Mouse (Mus musculus): ENCODE results near the gene Pld3. TPM values are rescaled to one million over a fixed set of nuclear protein-coding genes. Genes with fewer than 3 reads are reported as not detected.

Pld3 gene
- polyA plus RNA-seq, 1 experiment from 2014 or later = 40.5 TPM

DNA sequence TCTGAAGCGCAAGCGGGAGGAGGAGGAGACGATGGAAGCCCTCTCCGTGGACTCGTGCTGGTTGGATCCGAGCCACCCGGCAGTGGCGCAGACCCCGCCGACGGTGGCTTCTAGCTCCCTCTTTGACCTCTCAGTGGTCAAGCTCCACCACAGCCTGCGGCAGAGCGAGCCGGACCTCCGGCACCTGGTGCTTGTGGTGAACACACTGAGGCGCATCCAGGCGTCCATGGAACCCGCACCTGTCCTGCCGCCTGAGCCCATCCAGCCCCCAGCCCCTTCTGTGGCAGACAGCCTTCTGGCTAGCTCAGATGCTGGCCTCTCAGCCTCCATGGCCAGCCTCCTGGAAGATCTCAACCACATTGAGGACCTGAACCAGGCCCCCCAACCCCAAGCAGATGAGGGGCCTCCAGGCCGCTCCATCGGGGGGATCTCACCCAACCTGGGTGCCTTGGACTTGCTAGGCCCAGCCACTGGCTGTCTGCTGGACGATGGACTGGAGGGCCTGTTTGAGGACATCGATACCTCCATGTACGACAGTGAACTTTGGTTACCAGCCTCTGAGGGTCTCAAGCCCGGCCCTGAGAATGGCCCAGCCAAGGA, 63.6 kb downstream of the Pld3 start:
- Histone ChIP-seq H3K27ac (replicated peaks) (peak overlapping the region; percentile 93), H3K4me1 (peaks cover 51% of the 10 kb centered on the region), H3K9me3 (no peaks in the 10 kb centered on the region), H3K36me3 (replicated peaks) (peaks cover 10% of the 10 kb centered on the region), H3K4me3 (peak overlapping the region; percentile 11; the same call in 1 of the 2 replicates), H3K27me3 (replicated peaks; ENCODE audit: low read depth, poor library complexity, severe bottlenecking) (peaks cover 7% of the 10 kb centered on the region)
- DNase-seq (ENCODE audit: low spot score) = no peak
- 92% methylated on average over 25 of the region's 25 CpGs for WGBS

GRCm38 (mm10) chr7:27487740-27488268, 65.2 kb downstream of the Pld3 start:
- Histone ChIP-seq H3K27me3 (replicated peaks; ENCODE audit: low read depth, poor library complexity, severe bottlenecking) (peaks cover 7% of the 10 kb centered on the region), H3K36me3 (replicated peaks) (peaks cover 10% of the 10 kb centered on the region), H3K9me3 (no peaks in the 10 kb centered on the region), H3K4me1 (peaks cover 51% of the 10 kb centered on the region), H3K27ac (replicated peaks) (peak overlapping the region; percentile 98), H3K4me3 (peak overlapping the region; percentile 85)
- 1% methylated on average over 13 of the region's 13 CpGs for WGBS
- peak; percentile 45 for DNase-seq (ENCODE audit: low spot score)

GRCm38 (mm10) chr7:27486770-27487697, 66.0 kb downstream of the Pld3 start, which contains the start of gene Sertad1:
Gene Sertad1, plus strand, starts transcription at chr7:27486910.
- peak; percentile 100 for DNase-seq (ENCODE audit: low spot score)
- WGBS = under 1% methylated on average over 80 of the region's 80 CpGs
- Histone ChIP-seq H3K27ac (replicated peaks) (peak within 1 kb of the TSS; percentile 98), H3K27me3 (replicated peaks; ENCODE audit: low read depth, poor library complexity, severe bottlenecking) (peaks cover 7% of the 10 kb centered on the region), H3K4me1 (peaks cover 57% of the 10 kb centered on the region), H3K36me3 (replicated peaks) (peaks cover 10% of the 10 kb centered on the region), H3K4me3 (peak within 1 kb of the TSS; percentile 85), H3K9me3 (no peaks in the 10 kb centered on the region)

- Histone ChIP-seq H3K36me3 (replicated peaks) (peaks cover 10% of the 10 kb centered on the region), H3K27me3 (replicated peaks; ENCODE audit: low read depth, poor library complexity, severe bottlenecking) (peaks cover 7% of the 10 kb centered on the region), H3K9me3 (no peaks in the 10 kb centered on the region), H3K27ac (replicated peaks) (peak overlapping the region; percentile 98), H3K4me1 (peaks cover 59% of the 10 kb centered on the region), H3K4me3 (peak overlapping the region; percentile 85)
- WGBS = 5% methylated on average over 13 of the region's 13 CpGs
- DNase-seq (ENCODE audit: low spot score) = no peak
Observed at GRCm38 (mm10) chr7:27486102-27486769, 66.8 kb downstream of the Pld3 start.

GRCm38 (mm10) chr7:27483860-27484259, 69.2 kb downstream of the Pld3 start:
- Histone ChIP-seq H3K4me1 (peaks cover 43% of the 10 kb centered on the region), H3K9me3 (no peaks in the 10 kb centered on the region), H3K27me3 (replicated peaks; ENCODE audit: low read depth, poor library complexity, severe bottlenecking) (no peaks in the 10 kb centered on the region), H3K4me3 (no peak overlapping the region), H3K27ac (replicated peaks) (no peak overlapping the region), H3K36me3 (replicated peaks) (no peaks in the 10 kb centered on the region; the same call in 1 of the 2 replicates)
- DNase-seq (ENCODE audit: low spot score) = no peak
- WGBS = 81% methylated on average over 4 of the region's 4 CpGs

Other genes with a start within 250 kb of the Pld3 start
- 7.1 and 8.8 TPM in 2 replicates for gene Ltbp4, start 215.5 kb downstream of the Pld3 start, polyA plus RNA-seq (2016; fragmentation: Nextera tagmentation; extraction: Ambion mirVana)
- 73.2 and 80.3 TPM in 2 replicates for gene Shkbp1, start 197.2 kb downstream of the Pld3 start, polyA plus RNA-seq (2016; fragmentation: Nextera tagmentation; extraction: Ambion mirVana)
- not detected in 2 replicates for gene Gm20479, start 195.8 kb downstream of the Pld3 start, polyA plus RNA-seq (2016; fragmentation: Nextera tagmentation; extraction: Ambion mirVana)
- gene Sptbn4, start 105.5 kb downstream of the Pld3 start, polyA plus RNA-seq (2016; fragmentation: Nextera tagmentation; extraction: Ambion mirVana) = 0.19 and 0.35 TPM in 2 replicates
- gene Blvrb, start 105.2 kb downstream of the Pld3 start, polyA plus RNA-seq (2016; fragmentation: Nextera tagmentation; extraction: Ambion mirVana) = 31.9 and 35.2 TPM in 2 replicates
- gene Sertad3, start 79.5 kb downstream of the Pld3 start, polyA plus RNA-seq (2016; fragmentation: Nextera tagmentation; extraction: Ambion mirVana) = 26.2 and 26.5 TPM in 2 replicates
- 24.0 and 25.1 TPM in 2 replicates for gene Sertad1, start 66.3 kb downstream of the Pld3 start, polyA plus RNA-seq (2016; fragmentation: Nextera tagmentation; extraction: Ambion mirVana)
- gene Prx, start 53.9 kb downstream of the Pld3 start, polyA plus RNA-seq (2016; fragmentation: Nextera tagmentation; extraction: Ambion mirVana) = 3.8 and 4.2 TPM in 2 replicates
- 0.45 and 0.60 TPM in 2 replicates for gene Hipk4, start 30.0 kb downstream of the Pld3 start, polyA plus RNA-seq (2016; fragmentation: Nextera tagmentation; extraction: Ambion mirVana)
- 40.8 and 41.1 TPM in 2 replicates for gene 2310022A10Rik, start within 50 bp of the Pld3 start, polyA plus RNA-seq (2016; fragmentation: Nextera tagmentation; extraction: Ambion mirVana)
- gene Akt2, start 38.3 kb upstream of the Pld3 start, polyA plus RNA-seq (2016; fragmentation: Nextera tagmentation; extraction: Ambion mirVana) = 95.3 and 101 TPM in 2 replicates
- gene Ttc9b, start 100.7 kb upstream of the Pld3 start, polyA plus RNA-seq (2016; fragmentation: Nextera tagmentation; extraction: Ambion mirVana) = 1.6 and 1.9 TPM in 2 replicates
- gene Map3k10, start 121.4 kb upstream of the Pld3 start, polyA plus RNA-seq (2016; fragmentation: Nextera tagmentation; extraction: Ambion mirVana) = 9.0 and 9.2 TPM in 2 replicates
- gene Zfp607b, start 136.1 kb upstream of the Pld3 start, polyA plus RNA-seq (2016; fragmentation: Nextera tagmentation; extraction: Ambion mirVana) = 4.9 and 5.0 TPM in 2 replicates
- gene Zfp60, start 178.2 kb upstream of the Pld3 start, polyA plus RNA-seq (2016; fragmentation: Nextera tagmentation; extraction: Ambion mirVana) = 57.1 and 58.6 TPM in 2 replicates

Measured in embryonic facial prominence, embryonic 10.5 days (tissue).